Mouse (Mus musculus) intestine, postnatal 0 days (tissue): ENCODE data around the gene Slc17a6. TPM values are rescaled to one million over a fixed set of nuclear protein-coding genes. Genes with fewer than 3 reads are reported as not detected.

Experiments
- ATAC-seq: fragments of 200-750 bp; cut with Nextera tagmentation; 2 replicates; pipeline ENCODE4 v1.8.0; 2017; ENCODE audit warnings: mild to moderate bottlenecking, moderate TSS enrichment, moderate library complexity
- H3K27ac ChIP-seq: fragments of 300-500 bp; sonication (generic); 2 replicates; pipeline ENCODE4 v1.5.1; 2014; ENCODE audit warnings: mild to moderate bottlenecking, low read depth, low read length, moderate library complexity
- H3K27me3 ChIP-seq: fragments of 300-500 bp; sonication (generic); replicated peaks from 2 replicates; pipeline ENCODE4 v1.6.1; 2014; ENCODE audit warnings: low read length, mixed read lengths; ENCODE audit not compliant: control insufficient read depth, insufficient read depth
- H3K36me3 ChIP-seq: fragments of 300-500 bp; sonication (generic); 2 replicates; pipeline ENCODE4 v1.6.1; 2014; ENCODE audit warnings: mild to moderate bottlenecking, moderate library complexity; ENCODE audit not compliant: control insufficient read depth, insufficient read depth
- H3K4me1 ChIP-seq: fragments of 300-500 bp; sonication (generic); replicated peaks from 2 replicates; pipeline ENCODE4 v1.6.1; 2014; ENCODE audit warnings: antibody characterized with exemption, low read length, mixed read lengths; ENCODE audit not compliant: control insufficient read depth, insufficient read depth
- H3K4me2 ChIP-seq: fragments of 300-500 bp; sonication (generic); replicated peaks from 2 replicates; pipeline ENCODE4 v1.6.1; 2014; ENCODE audit warnings: low read depth, mild to moderate bottlenecking, moderate library complexity
- H3K4me3 ChIP-seq: fragments of 300-500 bp; sonication (generic); 2 replicates; pipeline ENCODE4 v1.5.1; 2014; ENCODE audit warnings: low read depth, low read length
- H3K9ac ChIP-seq: fragments of 300-500 bp; sonication (generic); 2 replicates; pipeline ENCODE4 v1.6.1; 2014; ENCODE audit warnings: mild to moderate bottlenecking, low read depth, low read length
- H3K9me3 ChIP-seq: fragments of 300-500 bp; sonication (generic); 2 replicates; pipeline ENCODE4 v1.6.1; 2016; ENCODE audit warnings: mixed run types; ENCODE audit not compliant: control insufficient read depth
- CTCF ChIP-seq: sonication (generic); IDR thresholded peaks from 2 replicates; pipeline ENCODE4 v1.5.1; 2016; ENCODE audit warnings: low read depth, mild to moderate bottlenecking, control low read depth, antibody characterized with exemption, moderate library complexity
- WGBS: fragments of 180-500 bp; shearing (Covaris S2); extraction: QIAGEN DNeasy Blood & Tissue Kit; methylation state at CpG from one replicate; pipeline ENCODE4 v1.1.7; 2014; 5-methylcytosine and 5-hydroxymethylcytosine counted together
- polyA plus RNA-seq: library from polyadenylated mRNA; unstranded; fragments of >200 nt; fragmentation: Nextera tagmentation; extraction: Ambion mirVana; gene quantifications from 2 replicates; pipeline ENCODE4 v1.2.1, GENCODE M21; 2015

Slc17a6 gene
- 0.07 and 0.09 TPM in 2 replicates for polyA plus RNA-seq

- no peak within 1 kb of the TSS for H3K9ac ChIP-seq
- H3K4me2 ChIP-seq = no peak within 1 kb of the TSS
- no peaks in the 10 kb centered on the region for H3K36me3 ChIP-seq
- H3K4me1 ChIP-seq = no peaks in the 10 kb centered on the region
- H3K9me3 ChIP-seq = no peaks in the 10 kb centered on the region
- TF ChIP-seq CTCF = no peak
- peaks cover 47% of the 10 kb centered on the region for H3K27me3 ChIP-seq
- no peak within 1 kb of the TSS for H3K27ac ChIP-seq
- WGBS = under 1% methylated on average over 23 of the region's 23 CpGs
- no peak within 1 kb of the TSS for H3K4me3 ChIP-seq
- no peak for ATAC-seq
These were observed at the start of gene Slc17a6 for GRCm38 (mm10) chr7:51621694-51622145. Slc17a6 (plus strand) TSS chr7:51622006.

- Histone ChIP-seq H3K4me2 (no peak overlapping the region), H3K4me1 (no peaks in the 10 kb centered on the region), H3K9me3 (no peaks in the 10 kb centered on the region), H3K36me3 (no peaks in the 10 kb centered on the region), H3K9ac (no peak overlapping the region), H3K27me3 (no peaks in the 10 kb centered on the region), H3K4me3 (no peak overlapping the region), H3K27ac (no peak overlapping the region)
- WGBS = 75% methylated on average over 4 of the region's 4 CpGs
- TF ChIP-seq CTCF = no peak
- no peak for ATAC-seq
These were observed 21.8 kb upstream of the Slc17a6 start for GRCm38 (mm10) chr7:51600021-51600420.

- no peaks in the 10 kb centered on the region for H3K4me1 ChIP-seq
- no peak for ATAC-seq
- 87% methylated on average over 12 of the region's 12 CpGs for WGBS
These were observed 18.1 kb upstream of the Slc17a6 start for GRCm38 (mm10) chr7:51603741-51604140.

GRCm38 (mm10) chr7:51614404-51614803 lies 7.4 kb upstream of the Slc17a6 start:
- peak; percentile 73 for TF ChIP-seq CTCF
- Histone ChIP-seq H3K9me3 (no peaks in the 10 kb centered on the region), H3K36me3 (no peaks in the 10 kb centered on the region), H3K27me3 (no peaks in the 10 kb centered on the region; the same call in 1 of the 2 replicates), H3K27ac (no peak overlapping the region), H3K9ac (no peak overlapping the region), H3K4me2 (no peak overlapping the region), H3K4me1 (no peaks in the 10 kb centered on the region), H3K4me3 (no peak overlapping the region)
- 33% methylated on average over 5 of the region's 5 CpGs for WGBS
- ATAC-seq = no peak

More at GRCm38 (mm10) chr7:51603741-51604140, 18.1 kb upstream of the Slc17a6 start:
- H3K27ac ChIP-seq = no peak overlapping the region
- no peak overlapping the region for H3K9ac ChIP-seq
- H3K4me3 ChIP-seq = no peak overlapping the region
- H3K36me3 ChIP-seq = no peaks in the 10 kb centered on the region
- H3K27me3 ChIP-seq = no peaks in the 10 kb centered on the region
- no peaks in the 10 kb centered on the region for H3K9me3 ChIP-seq
- H3K4me2 ChIP-seq = no peak overlapping the region
- no peak for TF ChIP-seq CTCF

GRCm38 (mm10) chr7:51617941-51618340 lies 3.9 kb upstream of the Slc17a6 start:
- no peaks in the 10 kb centered on the region for H3K36me3 ChIP-seq
- no peak overlapping the region for H3K4me2 ChIP-seq
- H3K27me3 ChIP-seq = peaks cover 17% of the 10 kb centered on the region
- no peak for ATAC-seq
- H3K4me1 ChIP-seq = no peaks in the 10 kb centered on the region
- TF ChIP-seq CTCF = peak; percentile 60
- H3K4me3 ChIP-seq = no peak overlapping the region
- H3K27ac ChIP-seq = no peak overlapping the region
- H3K9me3 ChIP-seq = no peaks in the 10 kb centered on the region
- no peak overlapping the region for H3K9ac ChIP-seq

- 22% methylated on average over 2 of the region's 2 CpGs for WGBS
- ATAC-seq = 0 out of 2 replicates have a peak, but pooled peaks have one; percentile 51
These were observed 3.4 kb upstream of the Slc17a6 start for GRCm38 (mm10) chr7:51618412-51618811.

GRCm38 (mm10) chr7:51619977-51620376 lies 1.8 kb upstream of the Slc17a6 start:
- H3K4me3 ChIP-seq = no peak overlapping the region
- no peak overlapping the region for H3K27ac ChIP-seq
- no peak overlapping the region for H3K9ac ChIP-seq
- no peak for TF ChIP-seq CTCF
- 28% methylated on average over 1 of the region's 1 CpGs for WGBS
- H3K4me2 ChIP-seq = no peak overlapping the region
- H3K4me1 ChIP-seq = no peaks in the 10 kb centered on the region
- no peak for ATAC-seq
- H3K36me3 ChIP-seq = no peaks in the 10 kb centered on the region
- H3K27me3 ChIP-seq = peaks cover 30% of the 10 kb centered on the region
- no peaks in the 10 kb centered on the region for H3K9me3 ChIP-seq

More at GRCm38 (mm10) chr7:51618412-51618811, 3.4 kb upstream of the Slc17a6 start:
- no peak overlapping the region for H3K4me3 ChIP-seq
- peaks cover 17% of the 10 kb centered on the region for H3K27me3 ChIP-seq
- H3K4me2 ChIP-seq = no peak overlapping the region
- no peak for TF ChIP-seq CTCF
- no peak overlapping the region for H3K27ac ChIP-seq
- no peaks in the 10 kb centered on the region for H3K9me3 ChIP-seq
- no peaks in the 10 kb centered on the region for H3K36me3 ChIP-seq
- H3K9ac ChIP-seq = no peak overlapping the region
- H3K4me1 ChIP-seq = no peaks in the 10 kb centered on the region
